Mouse (Mus musculus): ENCODE measurements around the gene Pxylp1.
A peak's percentile ranks its signal among the peaks of the same experiment; 100 is the strongest.

Gene Pxylp1

DNA sequence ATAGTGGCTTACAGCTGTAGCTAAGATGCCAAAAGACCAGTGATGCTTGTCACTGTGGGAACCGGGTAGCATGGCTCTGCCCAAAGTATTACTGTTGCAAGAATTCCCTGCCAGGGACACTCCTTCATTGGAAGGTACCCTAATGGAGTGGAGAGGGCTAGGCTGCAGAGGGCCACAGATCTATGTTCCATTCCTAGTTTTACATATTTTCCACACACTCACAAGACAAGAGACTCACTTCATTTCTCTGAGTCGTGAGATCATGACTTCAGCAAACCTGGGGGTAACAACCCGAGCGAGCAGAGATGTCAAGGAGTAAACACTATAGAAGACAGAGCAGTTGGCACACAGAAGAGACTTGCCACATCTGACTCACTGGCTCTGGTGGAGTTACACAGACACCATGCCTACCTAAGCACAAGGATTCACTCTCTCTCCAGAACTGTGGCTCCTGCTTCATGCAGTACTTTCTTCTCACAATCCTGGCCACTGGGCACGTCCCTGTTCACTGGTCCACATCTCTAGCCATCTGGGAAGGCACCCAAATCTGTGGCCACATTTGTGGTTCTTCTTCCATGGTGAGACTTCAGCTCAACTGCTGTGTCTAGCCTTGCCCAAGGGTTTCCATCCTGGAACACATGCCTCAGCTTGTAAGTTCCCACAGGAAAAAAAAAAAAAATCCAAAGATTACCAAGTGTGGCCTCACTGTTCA lies 31.9 kb downstream of the Pxylp1 start:
- DNase-seq (ENCODE audit: low read depth, low spot score), result no peak

- no peak for DNase-seq (ENCODE audit: low read depth, low spot score)
Observed at GRCm38 (mm10) chr9:96859027-96859426, 33.4 kb downstream of the Pxylp1 start.

DNA sequence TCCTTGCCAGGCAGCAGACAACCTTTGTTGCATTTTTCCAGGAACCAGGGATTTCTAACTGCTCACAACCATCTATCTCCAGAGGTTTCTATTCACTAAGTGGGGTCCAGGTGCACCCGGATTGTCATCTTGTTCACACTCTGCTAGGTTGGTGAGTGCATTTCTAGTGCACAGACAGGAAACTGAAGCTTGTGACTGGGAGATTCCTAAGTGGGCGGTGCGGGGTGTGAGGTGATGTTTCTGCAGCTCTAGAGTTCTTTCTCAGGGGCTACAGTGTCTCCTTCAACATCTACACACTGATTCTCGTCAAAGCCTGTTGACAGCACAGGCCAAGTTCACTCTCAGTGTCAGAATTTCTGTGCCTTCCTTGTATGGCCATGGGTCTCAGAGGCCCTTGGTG lies 34.6 kb downstream of the Pxylp1 start:
- no peak for DNase-seq (ENCODE audit: low read depth, low spot score)

- no peak for DNase-seq (ENCODE audit: low read depth, low spot score)
Observed at GRCm38 (mm10) chr9:96853300-96854186, 38.9 kb downstream of the Pxylp1 start.

- no peak for DNase-seq (ENCODE audit: low read depth, low spot score)
Observed at GRCm38 (mm10) chr9:96851634-96852033, 40.8 kb downstream of the Pxylp1 start.

DNA sequence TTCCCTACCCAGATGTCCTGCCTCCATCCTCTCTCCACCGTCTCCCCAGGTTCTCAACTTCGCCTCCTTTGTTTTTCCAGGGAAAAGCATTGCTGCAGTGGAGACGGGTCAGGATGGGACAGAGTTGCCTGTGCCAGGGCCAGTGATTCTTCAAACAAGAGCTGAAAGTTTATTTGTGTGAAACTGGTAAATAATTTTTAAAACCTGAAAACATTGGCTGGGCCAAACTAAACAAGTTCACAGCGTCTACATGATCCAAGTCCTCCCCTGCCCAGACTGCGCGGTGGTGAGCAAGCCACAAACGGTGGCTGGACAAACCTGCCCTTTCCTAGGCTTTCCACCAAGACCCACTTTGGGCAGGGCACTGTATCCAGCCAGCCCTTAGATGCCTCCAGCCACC lies 41.4 kb downstream of the Pxylp1 start:
- no peak for DNase-seq (ENCODE audit: low read depth, low spot score)

- DNase-seq (ENCODE audit: low read depth, low spot score), result no peak
Observed at GRCm38 (mm10) chr9:96849012-96849411, 43.5 kb downstream of the Pxylp1 start.

DNA sequence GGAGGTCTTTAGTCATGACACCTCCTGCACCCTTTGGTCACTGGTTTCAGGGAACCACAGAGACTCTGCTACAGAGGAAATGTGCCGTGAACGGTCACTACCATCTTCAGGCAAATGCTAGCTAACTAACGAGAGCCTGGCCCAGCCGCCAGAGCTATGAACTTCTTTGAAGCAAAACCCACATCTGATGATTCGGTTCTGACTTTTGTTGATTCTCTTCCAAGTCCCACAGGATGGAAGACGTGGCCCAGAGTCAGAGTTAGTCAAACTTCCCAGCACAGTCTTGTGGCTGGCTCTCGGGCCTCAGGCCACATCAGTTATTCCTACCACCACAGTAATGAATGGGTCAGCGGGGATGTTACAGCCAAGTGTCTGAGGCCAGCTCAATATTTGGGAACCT lies 46.1 kb downstream of the Pxylp1 start:
- DNase-seq (ENCODE audit: low read depth, low spot score), result no peak

- no peak for DNase-seq (ENCODE audit: low read depth, low spot score)
Observed at GRCm38 (mm10) chr9:96844798-96845209, 47.7 kb downstream of the Pxylp1 start.

DNA sequence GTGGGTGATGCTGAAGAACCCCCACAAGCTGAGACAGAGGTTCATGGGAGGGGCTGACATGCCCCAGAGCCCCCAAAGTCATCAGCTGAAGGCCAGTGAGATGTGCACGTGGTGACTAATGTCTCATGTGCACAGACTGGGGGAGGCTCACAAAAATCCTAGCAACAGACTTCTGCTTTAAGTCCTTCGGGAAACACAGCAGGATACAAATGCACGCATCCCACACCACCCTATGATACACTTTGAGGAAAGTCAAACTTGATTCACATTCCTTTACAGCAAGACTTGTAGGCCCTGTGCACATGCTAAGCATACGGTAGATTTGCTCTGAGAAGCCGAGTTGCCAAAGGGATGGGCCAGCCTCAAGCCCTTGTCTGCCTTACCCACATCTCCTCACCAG lies 53.1 kb downstream of the Pxylp1 start:
- DNase-seq (ENCODE audit: low read depth, low spot score), result no peak

- peak; percentile 77 for DNase-seq (ENCODE audit: low read depth, low spot score)
Observed at GRCm38 (mm10) chr9:96838864-96839263, 53.6 kb downstream of the Pxylp1 start.

- DNase-seq (ENCODE audit: low read depth, low spot score), result no peak
Observed at GRCm38 (mm10) chr9:96837781-96838420, 54.6 kb downstream of the Pxylp1 start.

GRCm38 (mm10) chr9:96836984-96837383 lies 55.5 kb downstream of the Pxylp1 start:
- no peak for DNase-seq (ENCODE audit: low read depth, low spot score)

GRCm38 (mm10) chr9:96835374-96835921 lies 57.0 kb downstream of the Pxylp1 start:
- no peak for DNase-seq (ENCODE audit: low read depth, low spot score)

- DNase-seq (ENCODE audit: low read depth, low spot score), result no peak
Observed at GRCm38 (mm10) chr9:96833606-96834005, 58.9 kb downstream of the Pxylp1 start.

GRCm38 (mm10) chr9:96832516-96832915 lies 60.0 kb downstream of the Pxylp1 start:
- no peak for DNase-seq (ENCODE audit: low read depth, low spot score)

GRCm38 (mm10) chr9:96830856-96831359 lies 61.6 kb downstream of the Pxylp1 start:
- DNase-seq (ENCODE audit: low read depth, low spot score), result no peak

- peak; percentile 42 for DNase-seq (ENCODE audit: low read depth, low spot score)
Observed at GRCm38 (mm10) chr9:96829682-96830081, 62.8 kb downstream of the Pxylp1 start.

GRCm38 (mm10) chr9:96828071-96828470 lies 64.4 kb downstream of the Pxylp1 start:
- DNase-seq (ENCODE audit: low read depth, low spot score), result no peak

- DNase-seq (ENCODE audit: low read depth, low spot score), result no peak
Observed at GRCm38 (mm10) chr9:96827002-96827785, 65.3 kb downstream of the Pxylp1 start.

- no peak for DNase-seq (ENCODE audit: low read depth, low spot score)
Observed at GRCm38 (mm10) chr9:96824857-96825256, 67.6 kb downstream of the Pxylp1 start.
